Mouse (Mus musculus) midbrain, embryonic 13.5 days (tissue): Measurements from ENCODE around the gene Ep300. TPM values are rescaled to one million over a fixed set of nuclear protein-coding genes. Genes with fewer than 3 reads are reported as not detected.
"Not testable (repeated sequence)": the region's sequence is repeated elsewhere in the genome, so short reads cannot be mapped to it uniquely, and the experiment has no call there.

ENCODE experiments used
- ATAC-seq: fragments of 200-750 bp; cut with Nextera tagmentation; 2 replicates; pipeline ENCODE4 v1.8.0; 2017; ENCODE audit warnings: mild to moderate bottlenecking, moderate TSS enrichment, moderate library complexity
- H3K27ac ChIP-seq: fragments of 300-500 bp; sonication (generic); 2 replicates; pipeline ENCODE4 v1.5.1; 2015; ENCODE audit warnings: inconsistent platforms, mild to moderate bottlenecking, moderate library complexity
- H3K27me3 ChIP-seq: fragments of 300-500 bp; sonication (generic); 2 replicates; pipeline ENCODE4 v1.6.1; 2015; ENCODE audit warnings: mild to moderate bottlenecking, inconsistent platforms
- H3K36me3 ChIP-seq: fragments of 300-500 bp; sonication (generic); 2 replicates; pipeline ENCODE4 v1.6.1; 2015; ENCODE audit warnings: mild to moderate bottlenecking, inconsistent platforms
- H3K4me1 ChIP-seq: fragments of 300-500 bp; sonication (generic); replicated peaks from 2 replicates; pipeline ENCODE4 v1.6.1; 2015; ENCODE audit warnings: inconsistent platforms
- H3K4me2 ChIP-seq: fragments of 300-500 bp; sonication (generic); replicated peaks from 2 replicates; pipeline ENCODE4 v1.6.1; 2015; ENCODE audit warnings: moderate library complexity, mild to moderate bottlenecking, inconsistent platforms
- H3K4me3 ChIP-seq: fragments of 300-500 bp; sonication (generic); replicated peaks from 2 replicates; pipeline ENCODE4 v1.5.1; 2015; ENCODE audit warnings: mild to moderate bottlenecking, inconsistent platforms
- H3K9ac ChIP-seq: fragments of 300-500 bp; sonication (generic); replicated peaks from 2 replicates; pipeline ENCODE4 v1.6.1; 2015; ENCODE audit warnings: mild to moderate bottlenecking, inconsistent platforms
- H3K9me3 ChIP-seq: fragments of 300-500 bp; sonication (generic); 2 replicates; pipeline ENCODE4 v1.6.1; 2016; ENCODE audit warnings: mild to moderate bottlenecking, inconsistent platforms
- WGBS: fragments of 180-500 bp; shearing (Covaris S2); methylation state at CpG from one replicate; pipeline ENCODE4 v1.1.7; 2015; 5-methylcytosine and 5-hydroxymethylcytosine counted together
- microRNA-seq: library from miRNA; unstranded; fragments of <30 nt; microRNA quantifications from one replicate; pipeline ENCODE4, GENCODE M21; 2016
- polyA plus RNA-seq: library from polyadenylated mRNA; unstranded; fragments of >200 nt; fragmentation: Nextera tagmentation; extraction: Ambion mirVana; gene quantifications from 2 replicates; pipeline ENCODE4 v1.2.1, GENCODE M21; 2015

Gene Ep300
- polyA plus RNA-seq, 1 experiment from 2014 or later = 25.3 TPM

DNA sequence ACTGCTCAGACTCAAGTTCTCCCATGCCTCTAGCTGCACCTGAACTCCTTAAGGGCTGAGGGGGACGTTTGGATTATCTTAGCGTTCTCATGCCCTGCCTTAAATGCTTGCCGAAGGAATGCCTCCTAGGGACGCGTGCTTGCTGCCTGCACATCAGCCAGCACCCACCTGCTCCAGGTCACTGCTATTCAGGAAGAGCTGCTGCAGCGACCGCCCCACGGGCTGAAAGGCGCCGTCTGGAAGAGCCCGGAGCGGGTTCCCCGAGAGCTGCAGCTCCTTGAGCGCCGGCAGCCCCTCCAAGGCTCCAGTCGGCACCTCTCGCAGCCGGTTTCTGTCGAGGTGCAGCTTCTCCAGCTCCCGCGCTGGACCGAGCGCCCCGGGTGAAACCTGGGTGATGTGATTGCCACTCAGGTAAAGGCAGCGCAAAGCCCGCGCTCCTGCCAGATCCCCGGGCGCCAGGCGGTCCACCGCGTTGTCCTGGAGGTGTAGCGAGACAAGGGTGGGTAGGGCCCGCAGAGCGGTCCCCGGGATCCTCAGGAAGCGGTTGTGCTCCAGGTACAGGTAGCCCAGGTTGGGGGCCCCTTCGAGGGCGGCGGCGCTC is 108.3 kb downstream of the Ep300 start:
- H3K4me1 ChIP-seq = peaks cover 24% of the 10 kb centered on the region
- H3K4me2 ChIP-seq = peak overlapping the region; percentile 91
- H3K9me3 ChIP-seq = no peaks in the 10 kb centered on the region
- peak overlapping the region; percentile 56 for H3K4me3 ChIP-seq
- peak overlapping the region; percentile 80 for H3K9ac ChIP-seq
- H3K36me3 ChIP-seq = peaks cover 8% of the 10 kb centered on the region; the same call in 1 of the 2 replicates
- H3K27me3 ChIP-seq = peaks cover 57% of the 10 kb centered on the region
- H3K27ac ChIP-seq = peak overlapping the region; percentile 39
- WGBS = 3% methylated on average over 41 of the region's 41 CpGs
- no peak; the same call in 1 of the 2 replicates for ATAC-seq

GRCm38 (mm10) chr15:81693967-81694881 is 109.1 kb downstream of the Ep300 start:
- WGBS = under 1% methylated on average over 97 of the region's 107 CpGs
- Histone ChIP-seq H3K4me1 (peaks cover 24% of the 10 kb centered on the region), H3K9ac (peak overlapping the region; percentile 80), H3K36me3 (0 out of 2 replicates have a peak, but pooled peaks cover 4% of the 10 kb centered on the region), H3K27me3 (peaks cover 57% of the 10 kb centered on the region), H3K9me3 (no peaks in the 10 kb centered on the region), H3K4me3 (peak overlapping the region; percentile 56), H3K4me2 (peak overlapping the region; percentile 91), H3K27ac (peak overlapping the region; percentile 39; the same call in 1 of the 2 replicates)
- peak; percentile 83 for ATAC-seq

GRCm38 (mm10) chr15:81694891-81695290 is 109.7 kb downstream of the Ep300 start:
- ATAC-seq = 0 out of 2 replicates have a peak, but pooled peaks have one; percentile 8
- Histone ChIP-seq H3K4me3 (peak overlapping the region; percentile 56), H3K4me1 (peaks cover 24% of the 10 kb centered on the region), H3K9me3 (no peaks in the 10 kb centered on the region), H3K27me3 (peaks cover 57% of the 10 kb centered on the region), H3K9ac (peak overlapping the region; percentile 80), H3K36me3 (no peaks in the 10 kb centered on the region), H3K4me2 (peak overlapping the region; percentile 91), H3K27ac (no peak overlapping the region)
- WGBS = 24% methylated on average over 19 of the region's 19 CpGs

DNA sequence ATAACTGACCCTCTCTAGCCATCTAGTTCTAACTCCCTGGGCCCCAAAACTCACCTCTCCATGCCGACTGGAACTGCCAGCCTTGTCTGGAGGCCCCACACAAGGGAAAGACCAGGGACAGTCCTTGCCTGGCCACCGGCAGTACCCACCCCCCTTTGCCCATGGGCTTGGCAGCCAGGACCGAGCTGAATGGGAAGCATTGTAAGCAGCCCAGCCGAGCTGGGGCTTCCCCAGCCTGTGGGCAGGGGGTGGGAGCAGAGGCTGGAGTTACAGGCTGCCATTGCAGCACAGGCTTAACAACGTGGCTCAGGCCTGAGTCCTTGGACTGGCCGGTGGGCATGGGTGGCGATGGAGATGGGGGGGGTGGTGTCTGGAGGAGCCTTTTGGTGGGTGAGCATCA is 112.0 kb downstream of the Ep300 start, which contains the start of gene Chadl:
TSS of gene Chadl (minus strand) at position 113 of the 400 bp plus-strand sequence.
- Histone ChIP-seq H3K4me1 (peaks cover 24% of the 10 kb centered on the region), H3K9ac (no peak within 1 kb of the TSS), H3K4me2 (no peak within 1 kb of the TSS), H3K9me3 (no peaks in the 10 kb centered on the region), H3K27me3 (peaks cover 49% of the 10 kb centered on the region), H3K27ac (no peak within 1 kb of the TSS), H3K36me3 (0 out of 2 replicates have a peak, but pooled peaks cover 5% of the 10 kb centered on the region), H3K4me3 (no peak within 1 kb of the TSS)
- ATAC-seq = no peak
- WGBS = 56% methylated on average over 7 of the region's 7 CpGs

DNA sequence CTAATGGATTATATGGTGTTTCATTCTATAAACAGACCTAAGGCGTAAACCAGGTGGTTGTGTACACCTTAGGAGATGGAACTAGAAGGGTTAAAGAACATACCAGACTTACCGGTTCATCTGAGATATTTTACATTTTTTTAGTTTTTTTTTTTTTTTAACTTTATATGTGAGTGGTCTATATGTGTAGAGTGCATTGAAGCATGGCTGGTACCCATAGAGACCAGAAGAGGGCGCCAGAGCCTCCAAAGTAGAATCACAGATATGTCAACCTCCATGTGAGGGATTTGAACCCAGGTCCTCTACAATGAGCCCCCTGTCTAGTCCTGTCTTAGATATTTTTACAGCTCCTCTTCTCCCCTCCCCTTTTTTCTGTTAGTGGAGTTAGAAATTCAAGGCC is 112.7 kb downstream of the Ep300 start:
- Histone ChIP-seq H3K27me3 (peaks cover 43% of the 10 kb centered on the region), H3K9ac (no peak overlapping the region), H3K36me3 (peaks cover 10% of the 10 kb centered on the region), H3K4me1 (peaks cover 22% of the 10 kb centered on the region), H3K4me3 (no peak overlapping the region), H3K27ac (no peak overlapping the region), H3K4me2 (no peak overlapping the region), H3K9me3 (no peaks in the 10 kb centered on the region)
- WGBS = 54% methylated on average over 3 of the region's 3 CpGs
- no peak for ATAC-seq

- peaks cover 15% of the 10 kb centered on the region for H3K4me1 ChIP-seq
- H3K4me3 ChIP-seq = no peak overlapping the region
- H3K27me3 ChIP-seq = peaks cover 36% of the 10 kb centered on the region
- WGBS = 76% methylated on average over 2 of the region's 2 CpGs
- H3K4me2 ChIP-seq = no peak overlapping the region
- no peak overlapping the region for H3K9ac ChIP-seq
- H3K9me3 ChIP-seq = no peaks in the 10 kb centered on the region
- ATAC-seq = no peak
- H3K27ac ChIP-seq = no peak overlapping the region
- peaks cover 17% of the 10 kb centered on the region for H3K36me3 ChIP-seq
These were observed 113.4 kb downstream of the Ep300 start for GRCm38 (mm10) chr15:81698532-81698931.

DNA sequence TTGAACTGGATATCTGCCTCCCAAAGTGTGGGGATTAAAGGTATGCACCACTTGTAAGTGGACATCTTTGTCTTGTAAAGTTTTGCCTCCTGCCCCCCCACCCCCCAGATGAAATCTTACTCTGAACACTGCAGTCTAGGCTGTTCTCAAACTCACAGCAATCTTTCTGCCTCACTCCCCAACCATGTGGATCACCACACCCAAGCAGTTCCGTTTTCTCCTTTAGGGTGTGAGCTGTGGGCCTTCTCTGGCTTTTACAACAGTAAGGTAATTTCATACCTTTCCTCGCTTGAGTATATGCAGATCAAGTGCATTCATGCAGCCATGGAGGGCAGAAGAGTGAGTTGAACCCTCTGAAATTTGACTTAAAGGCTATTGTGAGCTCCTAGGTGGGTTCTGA is 115.0 kb downstream of the Ep300 start:
- H3K9ac ChIP-seq = no peak overlapping the region
- no peaks in the 10 kb centered on the region for H3K9me3 ChIP-seq
- no peak overlapping the region for H3K27ac ChIP-seq
- H3K4me3 ChIP-seq = no peak overlapping the region
- peaks cover 19% of the 10 kb centered on the region for H3K27me3 ChIP-seq
- ATAC-seq = no peak
- peaks cover under 1% of the 10 kb centered on the region; the same call in 1 of the 2 replicates for H3K4me1 ChIP-seq
- no peak overlapping the region for H3K4me2 ChIP-seq
- WGBS = 73% methylated on average over 2 of the region's 2 CpGs
- H3K36me3 ChIP-seq = peaks cover 34% of the 10 kb centered on the region

DNA sequence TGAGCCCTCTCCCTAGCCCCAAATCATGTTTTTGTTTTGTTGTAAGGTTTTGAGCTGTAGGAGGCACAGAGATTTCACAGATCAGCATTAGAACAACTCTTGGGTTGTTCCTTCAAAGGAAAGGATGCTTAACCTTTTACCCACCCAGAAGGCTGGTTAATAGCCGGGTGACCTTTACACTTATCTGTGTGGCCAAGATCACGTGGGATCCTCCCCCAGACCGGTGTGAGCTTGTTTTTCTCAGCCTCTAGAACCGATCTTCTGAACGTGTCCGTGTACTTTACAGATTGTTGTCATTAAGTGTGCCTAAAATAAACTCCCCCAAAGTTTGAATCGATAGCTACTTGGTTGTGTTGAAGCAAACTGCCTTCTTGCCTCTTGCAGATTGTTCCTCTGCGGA is 115.5 kb downstream of the Ep300 start:
- ATAC-seq = no peak
- peaks cover 38% of the 10 kb centered on the region for H3K36me3 ChIP-seq
- 84% methylated on average over 8 of the region's 8 CpGs for WGBS
- H3K9me3 ChIP-seq = no peaks in the 10 kb centered on the region
- peaks cover 15% of the 10 kb centered on the region for H3K27me3 ChIP-seq
- H3K9ac ChIP-seq = no peak overlapping the region
- H3K4me3 ChIP-seq = no peak overlapping the region
- H3K4me1 ChIP-seq = no peaks in the 10 kb centered on the region
- no peak overlapping the region for H3K27ac ChIP-seq
- H3K4me2 ChIP-seq = no peak overlapping the region

DNA sequence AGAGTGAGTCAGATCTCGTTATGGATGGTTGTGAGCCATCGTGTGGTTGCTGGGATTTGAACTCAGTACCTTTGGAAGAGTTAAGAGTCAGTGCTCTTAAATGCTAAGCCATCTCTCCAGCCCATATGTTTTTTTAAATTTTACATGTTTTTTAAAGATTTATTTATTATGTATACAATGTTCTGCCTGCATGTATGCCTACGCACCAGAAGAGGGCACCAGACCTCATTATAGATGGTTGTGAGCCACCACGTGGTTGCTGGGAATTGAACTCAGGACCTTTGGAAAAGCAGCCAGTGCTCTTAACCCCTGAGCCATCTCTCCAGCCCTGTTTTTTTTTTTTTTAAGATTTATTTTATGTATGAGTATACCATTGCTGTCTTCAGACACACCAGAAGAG is 116.2 kb downstream of the Ep300 start:
- not testable (repeated sequence) for H3K9ac ChIP-seq, ATAC-seq, H3K4me3 ChIP-seq, H3K4me1 ChIP-seq, H3K4me2 ChIP-seq, H3K9me3 ChIP-seq, H3K27me3 ChIP-seq, H3K27ac ChIP-seq
- 78% methylated on average over 4 of the region's 4 CpGs for WGBS
- H3K36me3 ChIP-seq = peaks cover 45% of the 10 kb centered on the region

Small RNA genes within 50 kb of the gene (microRNA-seq; reads per million reads assigned to microRNA genes)
- gene Gm23880 = not detected

Other genes with a start within 250 kb of the Ep300 start
- gene Slc25a17, start 224.5 kb upstream of the Ep300 start, polyA plus RNA-seq = 133 and 141 TPM in 2 replicates
- 182 and 203 TPM in 2 replicates for gene St13, start 185.3 kb upstream of the Ep300 start, polyA plus RNA-seq
- gene Xpnpep3, start 185.2 kb upstream of the Ep300 start, polyA plus RNA-seq = 9.8 TPM in 2 replicates
- gene Dnajb7, start 177.1 kb upstream of the Ep300 start, polyA plus RNA-seq = 1.7 and 2.4 TPM in 2 replicates
- gene Rbx1, start 119.1 kb upstream of the Ep300 start, polyA plus RNA-seq = 511 and 563 TPM in 2 replicates
- gene L3mbtl2, start 78.5 kb downstream of the Ep300 start, polyA plus RNA-seq = 31.8 and 34.0 TPM in 2 replicates
- 9.6 and 11.9 TPM in 2 replicates for gene Chadl, start 111.9 kb downstream of the Ep300 start, polyA plus RNA-seq
- gene Zc3h7b, start 159.7 kb downstream of the Ep300 start, polyA plus RNA-seq = 41.6 and 48.4 TPM in 2 replicates
- gene Rangap1, start 160.2 kb downstream of the Ep300 start, polyA plus RNA-seq = 140 and 145 TPM in 2 replicates
- gene Tef, start 217.1 kb downstream of the Ep300 start, polyA plus RNA-seq = 21.5 and 23.3 TPM in 2 replicates